Mouse (Mus musculus): ENCODE measurements at regions not wholly inside any gene's neighbourhood (a gene's known extent, or its start where the extent isn't known, plus 50 kb on each side); places are given as distances from the start of the nearest gene placed in this dataset.

DNA sequence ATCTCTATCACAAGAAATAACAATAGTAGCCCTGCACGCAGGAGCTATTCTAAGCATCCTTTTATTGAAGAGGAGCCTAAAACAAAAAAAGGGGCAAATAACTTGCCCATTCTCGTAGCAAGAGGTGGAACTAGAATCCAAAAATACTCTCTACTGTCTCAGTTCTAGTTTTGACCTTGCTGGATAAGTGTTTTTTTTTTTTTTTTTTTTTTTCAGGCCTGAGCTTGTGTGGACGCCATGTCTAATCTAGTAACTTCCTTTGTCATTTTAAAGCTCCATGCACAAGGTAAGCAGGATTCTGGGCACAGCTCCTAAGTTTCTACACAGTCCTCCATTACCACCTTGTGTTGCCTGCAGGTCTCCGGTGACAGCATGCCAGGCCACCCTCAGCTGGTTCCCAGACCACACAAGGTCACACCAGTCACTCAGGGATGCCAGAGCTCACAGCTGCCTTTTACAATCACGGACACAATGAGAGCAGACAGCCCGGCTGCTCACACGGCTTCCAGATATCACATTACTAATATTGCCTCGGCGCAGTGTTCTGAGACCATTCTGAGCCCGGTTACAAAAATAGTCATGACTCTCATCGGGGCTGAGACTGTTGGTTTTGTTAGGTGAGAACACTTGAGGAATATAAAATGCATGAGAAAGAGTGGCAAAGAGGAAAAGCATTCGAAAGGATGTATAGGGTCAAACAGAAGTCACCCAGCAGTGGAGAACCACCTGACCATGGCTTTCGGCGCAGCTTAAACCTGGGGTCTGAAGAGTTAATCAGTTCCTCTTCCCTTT, 124.7 kb upstream of the Tank start:
- DNase-seq (ENCODE audit: low spot score in 2 of 2): peak; percentile 23 to 52

- no peak for DNase-seq (ENCODE audit: low spot score in 2 of 2)
Measured at GRCm38 (mm10) chr2:61452581-61452980, 125.8 kb upstream of the Tank start.

- no peak for DNase-seq (ENCODE audit: low spot score in 2 of 2)
Measured at GRCm38 (mm10) chr2:61450731-61451130, 127.7 kb upstream of the Tank start.

GRCm38 (mm10) chr2:61436591-61436990, 141.8 kb upstream of the Tank start:
- no peak for DNase-seq (ENCODE audit: low spot score in 2 of 2)

DNA sequence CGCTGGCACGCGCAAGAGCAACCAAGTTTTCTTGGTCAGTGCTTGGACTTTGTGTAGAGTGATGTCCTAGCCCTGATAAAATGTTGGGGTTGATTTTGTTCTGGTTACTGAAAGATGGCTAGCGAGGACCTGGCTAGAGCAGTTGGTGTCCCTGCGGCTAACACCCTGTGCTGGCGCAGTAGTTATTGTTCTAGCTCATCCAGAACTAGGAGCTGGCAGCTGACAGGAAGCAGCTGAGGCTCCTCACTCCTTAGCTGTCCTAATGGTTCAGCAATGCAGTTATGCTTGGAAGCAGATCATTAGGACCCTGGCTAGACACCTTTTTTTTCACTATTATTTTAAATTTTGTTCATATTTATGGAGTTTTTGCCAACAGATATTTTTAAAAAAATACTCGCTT, 170.5 kb upstream of the Tank start:
- no peak for DNase-seq (ENCODE audit: low spot score in 2 of 2)

GRCm38 (mm10) chr2:61406104-61406751, 172.2 kb upstream of the Tank start:
- no peak for DNase-seq (ENCODE audit: low spot score in 2 of 2)

GRCm38 (mm10) chr2:61405261-61405660, 173.1 kb upstream of the Tank start:
- DNase-seq (ENCODE audit: low spot score in 2 of 2): no peak

- no peak for DNase-seq (ENCODE audit: low spot score in 2 of 2)
Measured at GRCm38 (mm10) chr2:61402588-61403487, 175.5 kb upstream of the Tank start.

- DNase-seq (ENCODE audit: low spot score in 2 of 2): peak; percentile 45 to 46
Measured at GRCm38 (mm10) chr2:61401636-61402587, 176.5 kb upstream of the Tank start.

GRCm38 (mm10) chr2:61398633-61399032, 179.8 kb upstream of the Tank start:
- DNase-seq (ENCODE audit: low spot score in 2 of 2): no peak

GRCm38 (mm10) chr2:61389622-61390021, 188.8 kb upstream of the Tank start:
- DNase-seq (ENCODE audit: low spot score in 2 of 2): no peak

DNA sequence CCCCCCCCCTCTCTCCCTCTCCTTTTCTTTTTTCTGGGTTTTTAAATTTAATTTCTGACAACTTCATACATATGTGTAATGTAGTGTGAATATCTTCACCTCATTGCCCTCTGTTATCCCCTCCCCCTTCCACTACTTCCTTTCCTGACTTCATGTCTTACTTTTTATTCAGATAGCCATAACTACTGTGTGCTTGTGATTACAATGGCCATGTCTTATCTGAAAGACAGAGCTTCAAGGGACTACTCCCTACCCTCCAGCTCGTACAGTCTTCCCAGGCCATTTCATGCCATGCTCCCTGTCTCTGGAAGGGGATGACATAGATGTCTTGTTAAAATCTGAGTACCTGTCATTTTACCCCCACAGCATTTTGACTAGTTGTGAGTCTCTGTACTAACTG, 189.2 kb upstream of the Tank start:
- DNase-seq (ENCODE audit: low spot score in 2 of 2): no peak

GRCm38 (mm10) chr2:61387561-61387960, 190.8 kb upstream of the Tank start:
- DNase-seq (ENCODE audit: low spot score in 2 of 2): no peak

DNA sequence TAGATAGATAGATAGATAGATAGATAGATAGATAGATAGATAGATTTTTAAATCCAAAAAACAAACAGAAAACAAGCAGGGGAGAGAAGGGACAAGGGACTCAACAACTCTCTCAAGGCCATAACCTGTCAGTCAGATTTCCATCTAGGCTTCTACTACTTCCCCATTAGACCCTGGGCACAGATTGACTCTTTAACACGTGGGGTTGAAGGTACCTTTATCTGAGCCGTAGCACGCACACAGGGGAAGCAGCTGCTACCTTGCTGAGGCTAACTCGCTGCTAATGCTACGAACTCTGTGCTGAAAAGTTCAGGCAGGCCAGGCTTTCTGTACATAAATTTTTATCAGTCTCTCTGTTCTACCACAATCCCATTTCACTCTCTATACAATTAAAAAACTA, 191.4 kb upstream of the Tank start:
- no peak for DNase-seq (ENCODE audit: low spot score in 2 of 2)

DNA sequence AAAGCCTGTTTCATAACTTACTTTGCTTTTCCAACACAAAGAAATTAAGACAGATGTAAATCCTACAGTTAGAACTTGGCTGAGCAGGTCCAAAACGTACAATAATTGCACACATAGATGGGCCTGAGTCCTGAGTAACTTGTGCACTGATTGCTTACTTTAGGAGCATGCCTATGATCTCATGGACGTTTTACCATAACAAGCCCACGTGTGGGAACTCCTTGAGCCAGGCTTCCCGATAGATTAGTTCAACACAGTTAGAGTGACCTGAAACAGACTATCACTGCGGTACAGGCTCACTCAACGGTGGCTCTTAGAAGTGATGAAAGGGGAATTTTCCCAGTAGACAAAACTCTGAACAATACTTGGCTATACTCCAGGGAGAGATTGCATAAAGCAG, 193.9 kb upstream of the Tank start:
- no peak for DNase-seq (ENCODE audit: low spot score in 2 of 2)

GRCm38 (mm10) chr2:61383744-61384295, 194.6 kb upstream of the Tank start:
- DNase-seq (ENCODE audit: low spot score in 2 of 2): no peak

GRCm38 (mm10) chr2:61379076-61379475, 199.3 kb upstream of the Tank start:
- no peak for DNase-seq (ENCODE audit: low spot score in 2 of 2)

DNA sequence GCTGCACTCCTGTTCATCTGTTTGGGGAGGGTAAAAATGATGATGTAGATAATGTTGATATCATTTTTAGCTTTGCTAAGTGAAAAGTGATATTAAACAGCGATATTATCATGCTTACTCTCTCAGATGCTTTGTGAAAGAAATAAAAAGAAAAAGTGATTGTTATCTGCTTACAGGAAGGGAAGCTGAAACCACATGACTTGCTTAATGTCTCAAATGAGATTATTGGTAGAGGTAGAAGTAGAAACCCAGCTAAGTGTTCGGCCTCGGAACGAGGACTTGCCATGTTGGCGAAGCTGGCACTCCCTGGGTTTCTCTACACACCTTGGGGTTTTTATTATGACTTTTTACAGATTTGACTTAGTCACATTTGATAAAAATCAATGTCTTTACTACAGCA, 200.1 kb upstream of the Tank start:
- no peak for DNase-seq (ENCODE audit: low spot score in 2 of 2)

GRCm38 (mm10) chr2:61377756-61378155, 200.6 kb upstream of the Tank start:
- DNase-seq (ENCODE audit: low spot score in 2 of 2): no peak

GRCm38 (mm10) chr2:61362606-61363005, 215.8 kb upstream of the Tank start:
- no peak for DNase-seq (ENCODE audit: low spot score in 2 of 2)

DNA sequence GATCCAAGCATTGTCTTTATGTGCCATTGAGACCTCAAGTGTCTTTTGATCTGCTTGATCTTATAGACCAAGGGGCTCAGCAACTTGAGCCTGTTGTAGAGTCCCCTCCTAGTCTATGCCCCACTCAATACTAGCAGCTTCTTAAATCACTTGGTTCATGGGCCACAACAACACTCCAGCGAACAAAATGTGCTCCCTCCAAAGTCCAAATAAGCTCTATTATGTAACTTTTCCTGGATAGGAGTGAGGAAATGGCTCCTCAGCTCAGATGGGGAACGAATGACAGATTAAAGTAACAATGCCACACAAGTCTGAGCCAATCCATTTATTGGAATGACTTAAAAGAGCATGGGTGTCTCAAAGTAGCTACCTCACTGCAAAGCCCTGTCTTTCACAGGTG, 217.0 kb upstream of the Tank start:
- no peak for DNase-seq (ENCODE audit: low spot score in 2 of 2)
